Comparison of ENCODE assay signal across 13 mouse cellular contexts in the genomic region with DNA sequence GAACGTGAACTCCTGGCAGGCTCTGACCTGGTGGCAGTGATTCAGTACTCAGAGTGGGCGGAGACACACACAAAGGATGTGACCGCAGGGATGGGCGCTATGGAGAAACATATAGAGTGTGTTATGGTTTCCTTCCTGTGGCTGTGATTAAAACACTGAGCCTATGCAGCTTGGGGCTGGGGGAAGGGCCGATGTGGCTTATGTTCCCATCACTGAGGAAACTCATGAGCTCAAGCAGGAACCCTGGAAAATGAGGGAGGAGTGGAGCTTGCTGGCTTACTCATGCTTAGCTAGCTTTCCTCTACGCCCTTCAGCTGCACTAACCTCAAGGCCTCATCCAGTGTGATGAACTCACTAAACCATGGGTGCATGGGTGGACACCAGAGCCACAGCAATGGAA. TPM values are rescaled to one million over a fixed set of nuclear protein-coding genes. Genes with fewer than 3 reads are reported as not detected.
A peak's percentile ranks its signal among the peaks of the same experiment; 100 is the strongest.
DNase-seq lines count a peak whose midpoint lies in the region; ATAC-seq and TF ChIP-seq lines count a peak whose summit lies in the region.
"Had no signal": no experiment of that assay in that cellular context is flagged by ENCODE, and none has a peak within 500 bp of the region (broad histone marks: within the 10 kb centered on the region; RNA-seq: fewer than 3 reads in every experiment).

No protein-coding gene starts in this region.

- no peak for TF ChIP-seq EP300 in stomach, postnatal 0 days (optimal IDR thresholded peaks at IDR 0.05)

- peaks cover 18% of the 10 kb centered on the region for H3K4me1 ChIP-seq in forebrain, embryonic 10.5 days
- H3K4me1 ChIP-seq in forebrain, embryonic 11.5 days (replicated peaks; ENCODE audit: control insufficient read depth, insufficient read depth, low read length): no peaks in the 10 kb centered on the region; the same call in 1 of the 2 replicates
- peaks cover 3% of the 10 kb centered on the region for H3K4me1 ChIP-seq in lung, embryonic 15.5 days
- H3K4me1 ChIP-seq in stomach, postnatal 0 days (replicated peaks; ENCODE audit: control insufficient read depth, insufficient read depth): no peaks in the 10 kb centered on the region
- H3K4me1 ChIP-seq in midbrain, embryonic 14.5 days (ENCODE audit: control insufficient read depth, insufficient read depth, low read length): no peaks in the 10 kb centered on the region

- no peak overlapping the region for H3K9ac ChIP-seq in forebrain, embryonic 11.5 days (ENCODE audit: low read length)
- H3K9ac ChIP-seq in lung, embryonic 15.5 days: no peak overlapping the region
- no peak overlapping the region for H3K9ac ChIP-seq in stomach, postnatal 0 days (ENCODE audit: low read length)
- H3K9ac ChIP-seq in midbrain, embryonic 14.5 days (replicated peaks; ENCODE audit: low read length): no peak overlapping the region

- no peak for ATAC-seq in forebrain, embryonic 11.5 days (replicated peaks; ENCODE audit: low FRiP score)
- ATAC-seq in lung, embryonic 15.5 days (ENCODE audit: borderline replicate concordance, extremely low read depth, low FRiP score, low TSS enrichment): 0 out of 2 replicates have a peak, but pooled peaks have one; percentile 36
- peak; percentile 57; the same call in 1 of the 2 replicates for ATAC-seq in stomach, postnatal 0 days (ENCODE audit: low FRiP score, low TSS enrichment)
- ATAC-seq in midbrain, embryonic 14.5 days (ENCODE audit: low FRiP score, low TSS enrichment): no peak
- ATAC-seq: forebrain, embryonic 14.5 days; intestine, postnatal 0 days had no signal

- H3K4me2 ChIP-seq in forebrain, embryonic 11.5 days (ENCODE audit: low read depth, low read length, severe bottlenecking): no peak overlapping the region
- H3K4me2 ChIP-seq in lung, embryonic 15.5 days: no peak overlapping the region
- H3K4me2 ChIP-seq in stomach, postnatal 0 days (replicated peaks; ENCODE audit: low read depth): no peak overlapping the region
- H3K4me2 ChIP-seq in midbrain, embryonic 14.5 days (ENCODE audit: low read length): no peak overlapping the region

- no peak for TF ChIP-seq CTCF in stomach, postnatal 0 days (IDR thresholded peaks at IDR 0.05; ENCODE audit: low read depth)

- no peaks in the 10 kb centered on the region for H3K27me3 ChIP-seq in forebrain, embryonic 10.5 days (ENCODE audit: poor library complexity, severe bottlenecking)
- H3K27me3 ChIP-seq in forebrain, embryonic 11.5 days (ENCODE audit: control insufficient read depth, insufficient read depth, low read length): no peaks in the 10 kb centered on the region
- H3K27me3 ChIP-seq in lung, embryonic 15.5 days: no peaks in the 10 kb centered on the region
- H3K27me3 ChIP-seq in stomach, postnatal 0 days (ENCODE audit: control insufficient read depth, insufficient read depth, low read length): no peaks in the 10 kb centered on the region
- H3K27me3 ChIP-seq in midbrain, embryonic 14.5 days (ENCODE audit: control insufficient read depth, insufficient read depth, low read length): no peaks in the 10 kb centered on the region

- no peaks in the 10 kb centered on the region for H3K9me3 ChIP-seq in forebrain, embryonic 10.5 days
- no peaks in the 10 kb centered on the region for H3K9me3 ChIP-seq in forebrain, embryonic 11.5 days (ENCODE audit: control insufficient read depth, low read length)
- no peaks in the 10 kb centered on the region for H3K9me3 ChIP-seq in lung, embryonic 15.5 days
- no peaks in the 10 kb centered on the region for H3K9me3 ChIP-seq in stomach, postnatal 0 days (ENCODE audit: control insufficient read depth, low read length)
- H3K9me3 ChIP-seq in midbrain, embryonic 14.5 days (ENCODE audit: control insufficient read depth, low read length): no peaks in the 10 kb centered on the region

- H3K36me3 ChIP-seq in forebrain, embryonic 10.5 days (replicated peaks): no peaks in the 10 kb centered on the region
- no peaks in the 10 kb centered on the region for H3K36me3 ChIP-seq in forebrain, embryonic 11.5 days (ENCODE audit: control insufficient read depth, insufficient read depth, low read length)
- peaks cover 6% of the 10 kb centered on the region; the same call in 1 of the 2 replicates for H3K36me3 ChIP-seq in lung, embryonic 15.5 days
- H3K36me3 ChIP-seq in stomach, postnatal 0 days (ENCODE audit: control insufficient read depth, insufficient read depth, low read length): peaks cover 11% of the 10 kb centered on the region
- H3K36me3 ChIP-seq in midbrain, embryonic 14.5 days (ENCODE audit: control insufficient read depth, insufficient read depth, low read length): no peaks in the 10 kb centered on the region

- WGBS in forebrain, embryonic 10.5 days: 80% methylated on average over 6 of the region's 6 CpGs
- 78% methylated on average over 6 of the region's 6 CpGs for WGBS in forebrain, embryonic 11.5 days
- WGBS in lung, embryonic 15.5 days: 68% methylated on average over 6 of the region's 6 CpGs
- WGBS in stomach, postnatal 0 days: 75% methylated on average over 6 of the region's 6 CpGs
- WGBS in midbrain, embryonic 14.5 days: 84% methylated on average over 6 of the region's 6 CpGs

- H3K27ac ChIP-seq in forebrain, embryonic 10.5 days: 0 out of 2 replicates have a peak overlapping the region, but pooled peaks have one; percentile 46
- H3K27ac ChIP-seq in forebrain, embryonic 11.5 days (ENCODE audit: low read depth, low read length): no peak overlapping the region
- H3K27ac ChIP-seq in lung, embryonic 15.5 days: no peak overlapping the region
- no peak overlapping the region for H3K27ac ChIP-seq in stomach, postnatal 0 days (replicated peaks)
- no peak overlapping the region for H3K27ac ChIP-seq in midbrain, embryonic 14.5 days (replicated peaks; ENCODE audit: low read depth, low read length)
- H3K27ac ChIP-seq: layer of hippocampus, adult 2 months had no signal

- DNase-seq in forebrain, embryonic 10.5 days (ENCODE audit: extremely low spot score, low spot score): no peak
- no peak for DNase-seq in forebrain, embryonic 11.5 days (ENCODE audit: low spot score)
- DNase-seq in lung, postnatal 4 days: no peak
- peak; percentile 69 for DNase-seq in induced T-regulatory cell, adult 2 months (ENCODE audit: low read depth)
- DNase-seq in stomach, postnatal 0 days (ENCODE audit: low spot score): no peak
- no peak for DNase-seq in midbrain, embryonic 14.5 days
- DNase-seq in neural tube, embryonic 10.5 days (ENCODE audit: extremely low spot score, low spot score): no peak
- DNase-seq: cerebellum, adult 18-20 months; gastrocnemius, postnatal 14 days had no signal

- H3K4me3 ChIP-seq in forebrain, embryonic 10.5 days: no peak overlapping the region
- no peak overlapping the region for H3K4me3 ChIP-seq in forebrain, embryonic 11.5 days (ENCODE audit: low read depth, low read length)
- H3K4me3 ChIP-seq in lung, embryonic 15.5 days: no peak overlapping the region
- no peak overlapping the region for H3K4me3 ChIP-seq in stomach, postnatal 0 days (ENCODE audit: low read depth, low read length)
- H3K4me3 ChIP-seq in midbrain, embryonic 14.5 days (replicated peaks; ENCODE audit: low read depth, low read length): no peak overlapping the region
- H3K4me3 ChIP-seq: layer of hippocampus, adult 2 months had no signal

RNA-seq across cellular contexts. Expression of gene Ostf1, which starts 28.6 kb away (rescaled TPM):
- 36.7 and 39.7 TPM in 2 replicates for polyA plus RNA-seq in forebrain, embryonic 10.5 days (2016; fragmentation: Nextera tagmentation; extraction: Ambion mirVana)
- 36.8 and 37.6 TPM in 2 replicates for polyA plus RNA-seq in forebrain, embryonic 11.5 days (2014; fragmentation: Nextera tagmentation; extraction: Ambion mirVana)
- 102 and 103 TPM in 2 replicates for polyA plus RNA-seq in lung, embryonic 15.5 days (2015; fragmentation: Nextera tagmentation; extraction: Ambion mirVana)
- 129 and 134 TPM in 2 replicates for polyA plus RNA-seq in stomach, postnatal 0 days (2015; fragmentation: Nextera tagmentation; extraction: Ambion mirVana)
- polyA plus RNA-seq in midbrain, embryonic 14.5 days (2014; fragmentation: Nextera tagmentation; extraction: Ambion mirVana): 28.5 and 40.7 TPM in 2 replicates

RNA-seq across cellular contexts. Expression of gene Nmrk1, which starts 28.7 kb away (rescaled TPM):
- polyA plus RNA-seq in forebrain, embryonic 10.5 days (2016; fragmentation: Nextera tagmentation; extraction: Ambion mirVana): 6.2 and 6.4 TPM in 2 replicates
- 6.0 and 6.1 TPM in 2 replicates for polyA plus RNA-seq in forebrain, embryonic 11.5 days (2014; fragmentation: Nextera tagmentation; extraction: Ambion mirVana)
- 8.8 and 11.0 TPM in 2 replicates for polyA plus RNA-seq in lung, embryonic 15.5 days (2015; fragmentation: Nextera tagmentation; extraction: Ambion mirVana)
- polyA plus RNA-seq in stomach, postnatal 0 days (2015; fragmentation: Nextera tagmentation; extraction: Ambion mirVana): 4.9 and 6.2 TPM in 2 replicates
- polyA plus RNA-seq in midbrain, embryonic 14.5 days (2014; fragmentation: Nextera tagmentation; extraction: Ambion mirVana): 4.8 and 6.9 TPM in 2 replicates

Comparison
In these comparisons a context has a peak if more than half of its experiments do, and no peak if none do; other contexts are left out.
1. ATAC-seq: peak in lung, embryonic 15.5 days (single experiment) and stomach, postnatal 0 days (single experiment); none in forebrain, embryonic 11.5 days (single experiment) and midbrain, embryonic 14.5 days (single experiment).